Comparison of ENCODE assay signal across 15 mouse cellular contexts in the genomic region with DNA sequence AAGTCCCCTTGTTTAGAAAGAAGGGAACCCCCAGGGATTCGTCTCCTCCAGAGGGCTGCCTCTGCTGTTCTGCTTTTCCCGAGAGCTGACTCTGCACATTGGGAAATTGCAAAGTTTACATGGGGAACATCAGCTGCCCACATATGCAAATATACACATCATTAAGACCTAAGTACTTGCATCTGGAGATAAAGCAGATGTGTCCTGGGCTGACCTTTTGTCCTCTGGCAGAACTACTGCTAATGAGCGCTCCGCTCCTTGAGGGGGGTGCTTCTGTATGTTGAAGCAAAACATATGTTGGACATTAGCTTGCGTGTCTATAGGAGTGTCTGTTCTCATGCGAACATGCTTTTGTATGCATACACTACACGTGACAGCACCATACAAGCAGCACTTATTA. TPM values are rescaled to one million over a fixed set of nuclear protein-coding genes. Genes with fewer than 3 reads are reported as not detected.
DNase-seq lines count a peak whose midpoint lies in the region; ATAC-seq and TF ChIP-seq lines count a peak whose summit lies in the region.
"Had no signal": no experiment of that assay in that cellular context is flagged by ENCODE, and none has a peak within 500 bp of the region (broad histone marks: within the 10 kb centered on the region; RNA-seq: fewer than 3 reads in every experiment).

No protein-coding gene starts in this region.

- no peak overlapping the region for H3K4me3 ChIP-seq in lung, postnatal 0 days (ENCODE audit: low read depth, low read length)
- no peak overlapping the region for H3K4me3 ChIP-seq in limb, embryonic 10.5 days
- H3K4me3 ChIP-seq in stomach, embryonic 15.5 days (replicated peaks), result no peak overlapping the region
- H3K4me3 ChIP-seq in hindbrain, embryonic 11.5 days (ENCODE audit: low read depth, low read length), result no peak overlapping the region
- H3K4me3 ChIP-seq: forebrain, embryonic 15.5 days; midbrain, embryonic 10.5 days; neural tube, embryonic 12.5 days had no signal

- peak overlapping the region; percentile 91 for H3K27ac ChIP-seq in lung, postnatal 0 days (ENCODE audit: low read length)
- peak overlapping the region; percentile 6; the same call in 1 of the 2 replicates for H3K27ac ChIP-seq in limb, embryonic 10.5 days
- H3K27ac ChIP-seq in stomach, embryonic 15.5 days, result peak overlapping the region; percentile 85
- H3K27ac ChIP-seq in hindbrain, embryonic 11.5 days (ENCODE audit: low read depth, low read length), result no peak overlapping the region
- H3K27ac ChIP-seq: forebrain, embryonic 15.5 days; hindbrain, embryonic 14.5 days; midbrain, embryonic 10.5 days; neural tube, embryonic 12.5 days had no signal

- H3K4me1 ChIP-seq in lung, postnatal 0 days (ENCODE audit: insufficient read depth, low read depth, low read length), result peaks cover 13% of the 10 kb centered on the region; the same call in 1 of the 2 replicates
- peaks cover 28% of the 10 kb centered on the region for H3K4me1 ChIP-seq in limb, embryonic 10.5 days
- peaks cover 25% of the 10 kb centered on the region for H3K4me1 ChIP-seq in stomach, embryonic 15.5 days
- H3K4me1 ChIP-seq in hindbrain, embryonic 11.5 days (replicated peaks; ENCODE audit: control insufficient read depth, insufficient read depth, low read length), result no peaks in the 10 kb centered on the region
- H3K4me1 ChIP-seq: forebrain, embryonic 15.5 days; neural tube, embryonic 12.5 days had no signal

- 57% methylated on average over 7 of the region's 7 CpGs for WGBS in lung, postnatal 0 days
- 50% methylated on average over 7 of the region's 7 CpGs for WGBS in limb, embryonic 10.5 days
- WGBS in stomach, embryonic 15.5 days, result 38% methylated on average over 7 of the region's 7 CpGs
- WGBS in hindbrain, embryonic 11.5 days, result 77% methylated on average over 7 of the region's 7 CpGs

- no peaks in the 10 kb centered on the region for H3K27me3 ChIP-seq in lung, postnatal 0 days (replicated peaks; ENCODE audit: insufficient read depth, low read length)
- H3K27me3 ChIP-seq in limb, embryonic 10.5 days (ENCODE audit: low read depth, poor library complexity, severe bottlenecking), result no peaks in the 10 kb centered on the region
- no peaks in the 10 kb centered on the region for H3K27me3 ChIP-seq in stomach, embryonic 15.5 days (replicated peaks)
- no peaks in the 10 kb centered on the region for H3K27me3 ChIP-seq in hindbrain, embryonic 11.5 days (ENCODE audit: control insufficient read depth, insufficient read depth, low read length)
- H3K27me3 ChIP-seq: forebrain, embryonic 15.5 days; neural tube, embryonic 12.5 days had no signal

- H3K9me3 ChIP-seq in lung, postnatal 0 days (ENCODE audit: low read length), result no peaks in the 10 kb centered on the region
- no peaks in the 10 kb centered on the region for H3K9me3 ChIP-seq in limb, embryonic 10.5 days (replicated peaks)
- no peaks in the 10 kb centered on the region for H3K9me3 ChIP-seq in stomach, embryonic 15.5 days
- no peaks in the 10 kb centered on the region for H3K9me3 ChIP-seq in hindbrain, embryonic 11.5 days (ENCODE audit: control insufficient read depth, low read length)
- H3K9me3 ChIP-seq: forebrain, embryonic 15.5 days; G1E; midbrain, embryonic 10.5 days; neural tube, embryonic 12.5 days had no signal

- H3K36me3 ChIP-seq in lung, postnatal 0 days (ENCODE audit: insufficient read depth, low read length), result no peaks in the 10 kb centered on the region
- H3K36me3 ChIP-seq in limb, embryonic 10.5 days, result no peaks in the 10 kb centered on the region
- H3K36me3 ChIP-seq in stomach, embryonic 15.5 days, result no peaks in the 10 kb centered on the region
- no peaks in the 10 kb centered on the region for H3K36me3 ChIP-seq in hindbrain, embryonic 11.5 days (ENCODE audit: control insufficient read depth, insufficient read depth, low read length)
- H3K36me3 ChIP-seq: forebrain, embryonic 15.5 days; G1E; midbrain, embryonic 10.5 days; neural tube, embryonic 12.5 days had no signal

- TF ChIP-seq CTCF in lung, postnatal 0 days (IDR thresholded peaks at IDR 0.05), result no peak

- DNase-seq in heart, adult 11 months, result peak; percentile 93
- DNase-seq in heart, postnatal 25 days (ENCODE audit: low spot score), result no peak
- DNase-seq in lung, postnatal 0 days (ENCODE audit: low spot score), result peak; percentile 90
- DNase-seq in lung, adult 18-20 months, result no peak
- peak; percentile 32 for DNase-seq in limb, embryonic 10.5 days (ENCODE audit: low spot score)
- DNase-seq in cerebellum, adult 11 months, result no peak
- DNase-seq in hindbrain, embryonic 11.5 days (ENCODE audit: low spot score), result no peak

- peak; percentile 86; the same call in 1 of the 2 replicates for TF ChIP-seq EP300 in lung, postnatal 0 days (IDR thresholded peaks at IDR 0.05)

- H3K4me2 ChIP-seq in lung, postnatal 0 days (replicated peaks; ENCODE audit: low read depth, low read length), result 0 out of 2 replicates have a peak overlapping the region, but pooled peaks have one; percentile 8
- peak overlapping the region; percentile 21; the same call in 1 of the 2 replicates for H3K4me2 ChIP-seq in stomach, embryonic 15.5 days
- H3K4me2 ChIP-seq in hindbrain, embryonic 11.5 days (replicated peaks; ENCODE audit: low read depth, low read length), result no peak overlapping the region
- H3K4me2 ChIP-seq: forebrain, embryonic 15.5 days; hindbrain, embryonic 14.5 days; neural tube, embryonic 12.5 days had no signal

- peak; percentile 85 for ATAC-seq in lung, postnatal 0 days
- ATAC-seq in stomach, embryonic 15.5 days (ENCODE audit: insufficient read depth, low FRiP score, low read depth), result peak; percentile 70
- ATAC-seq in hindbrain, embryonic 11.5 days (ENCODE audit: low FRiP score), result no peak
- ATAC-seq: forebrain, embryonic 15.5 days had no signal

- H3K9ac ChIP-seq in lung, postnatal 0 days (replicated peaks; ENCODE audit: low read depth), result no peak overlapping the region
- H3K9ac ChIP-seq in stomach, embryonic 15.5 days, result no peak overlapping the region
- H3K9ac ChIP-seq in hindbrain, embryonic 11.5 days (ENCODE audit: low read depth, low read length), result no peak overlapping the region
- H3K9ac ChIP-seq: forebrain, embryonic 15.5 days; hindbrain, embryonic 14.5 days; neural tube, embryonic 12.5 days had no signal

- intact Hi-C loops in heart, postnatal 25 days (cut with DNase I), result no loop called here

RNA-seq across cellular contexts. Expression of gene BC017158, which starts 23.3 kb away (rescaled TPM):
- total RNA-seq in heart, postnatal 25 days (2021), result 1 to 10 TPM; 6.1 to 6.4 TPM
- 15.7 and 16.7 TPM in 2 replicates for polyA plus RNA-seq in lung, postnatal 0 days (2015; fragmentation: Nextera tagmentation; extraction: Ambion mirVana)
- 27.9 and 28.4 TPM in 2 replicates for polyA plus RNA-seq in limb, embryonic 10.5 days (2016; fragmentation: Nextera tagmentation; extraction: Ambion mirVana)
- polyA plus RNA-seq in stomach, embryonic 15.5 days (2015; fragmentation: Nextera tagmentation; extraction: Ambion mirVana), result 34.7 and 40.3 TPM in 2 replicates
- 18.3 and 22.0 TPM in 2 replicates for polyA plus RNA-seq in hindbrain, embryonic 11.5 days (2014; fragmentation: Nextera tagmentation; extraction: Ambion mirVana)

RNA-seq across cellular contexts. Expression of gene Slc5a2, which starts 55.8 kb away (rescaled TPM):
- not detected for total RNA-seq in heart, postnatal 25 days (2021)
- 0.08 and 0.23 TPM in 2 replicates for polyA plus RNA-seq in lung, postnatal 0 days (2015; fragmentation: Nextera tagmentation; extraction: Ambion mirVana)
- polyA plus RNA-seq in limb, embryonic 10.5 days (2016; fragmentation: Nextera tagmentation; extraction: Ambion mirVana), result 0.33 and 0.50 TPM in 2 replicates
- 0.57 and 1.1 TPM in 2 replicates for polyA plus RNA-seq in stomach, embryonic 15.5 days (2015; fragmentation: Nextera tagmentation; extraction: Ambion mirVana)
- 0.25 TPM in 1 of 2 replicates, not detected in the other for polyA plus RNA-seq in hindbrain, embryonic 11.5 days (2014; fragmentation: Nextera tagmentation; extraction: Ambion mirVana)
- total RNA-seq: left cerebral cortex, postnatal 25 days had no signal
- polyA plus RNA-seq: forebrain, embryonic 15.5 days; hindbrain, embryonic 14.5 days; large intestine, adult 2 months; neural tube, embryonic 12.5 days had no signal

Comparison
In these comparisons a context has a peak if more than half of its experiments do, and no peak if none do; other contexts are left out.
1. DNase-seq: peak in heart, adult 11 months (single experiment), lung, postnatal 0 days (single experiment) and limb, embryonic 10.5 days (single experiment); none in heart, postnatal 25 days (single experiment), lung, adult 18-20 months (0 of 2), cerebellum, adult 11 months (single experiment) and hindbrain, embryonic 11.5 days (single experiment).